Mouse (Mus musculus) forebrain, embryonic 10.5 days (tissue): ENCODE data around the gene Map7. TPM values are rescaled to one million over a fixed set of nuclear protein-coding genes. Genes with fewer than 3 reads are reported as not detected.

Experiments used
- DNase-seq: peaks from one replicate; pipeline ENCODE4 v3.0.0-alpha.2; 2017; ENCODE audit warnings: low spot score; ENCODE audit errors: extremely low spot score
- H3K27ac ChIP-seq: fragments of 300-500 bp; sonication (generic); 2 replicates; pipeline ENCODE4 v1.5.1; 2016; ENCODE audit warnings: mild to moderate bottlenecking
- H3K27me3 ChIP-seq: fragments of 300-500 bp; sonication (generic); 2 replicates; pipeline ENCODE4 v1.6.1; 2016; ENCODE audit warnings: mild to moderate bottlenecking; ENCODE audit not compliant: poor library complexity, severe bottlenecking
- H3K36me3 ChIP-seq: fragments of 300-500 bp; sonication (generic); replicated peaks from 2 replicates; pipeline ENCODE4 v1.6.1; 2016; ENCODE audit warnings: mild to moderate bottlenecking, moderate library complexity
- H3K4me1 ChIP-seq: fragments of 300-500 bp; sonication (generic); 2 replicates; pipeline ENCODE4 v1.6.1; 2016
- H3K4me3 ChIP-seq: fragments of 300-500 bp; sonication (generic); 2 replicates; pipeline ENCODE4 v1.5.1; 2016; ENCODE audit warnings: mild to moderate bottlenecking, moderate library complexity
- H3K9me3 ChIP-seq: fragments of 300-500 bp; sonication (generic); 2 replicates; pipeline ENCODE4 v1.6.1; 2016; ENCODE audit warnings: mild to moderate bottlenecking, moderate library complexity
- WGBS: fragments of 180-500 bp; shearing (Covaris S2); methylation state at CpG from one replicate; pipeline ENCODE4 v1.1.7; 2016; 5-methylcytosine and 5-hydroxymethylcytosine counted together
- polyA plus RNA-seq: library from polyadenylated mRNA; unstranded; fragments of >200 nt; fragmentation: Nextera tagmentation; extraction: Ambion mirVana; gene quantifications from 2 replicates; pipeline ENCODE4 v1.2.1, GENCODE M21; 2016

The Map7 gene
- polyA plus RNA-seq, 1 experiment from 2014 or later: 9.1 TPM

GRCm38 (mm10) chr10:20262896-20263295, 114.6 kb downstream of the Map7 start:
- Histone ChIP-seq H3K27ac (no peak overlapping the region), H3K9me3 (no peaks in the 10 kb centered on the region), H3K4me3 (no peak overlapping the region), H3K4me1 (peaks cover 4% of the 10 kb centered on the region), H3K27me3 (no peaks in the 10 kb centered on the region), H3K36me3 (0 out of 2 replicates have a peak, but pooled peaks cover 2% of the 10 kb centered on the region)
- no peak for DNase-seq
- 93% methylated on average over 6 of the region's 6 CpGs for WGBS

GRCm38 (mm10) chr10:20264479-20264878, 116.2 kb downstream of the Map7 start:
- Histone ChIP-seq H3K27me3 (no peaks in the 10 kb centered on the region), H3K27ac (no peak overlapping the region), H3K36me3 (0 out of 2 replicates have a peak, but pooled peaks cover 5% of the 10 kb centered on the region), H3K4me1 (peaks cover 9% of the 10 kb centered on the region), H3K4me3 (no peak overlapping the region), H3K9me3 (no peaks in the 10 kb centered on the region)
- DNase-seq: no peak
- 88% methylated on average over 7 of the region's 7 CpGs for WGBS

- Histone ChIP-seq H3K4me1 (peaks cover 9% of the 10 kb centered on the region; the same call in 1 of the 2 replicates), H3K4me3 (no peak overlapping the region), H3K36me3 (peaks cover 7% of the 10 kb centered on the region; the same call in 1 of the 2 replicates), H3K27me3 (no peaks in the 10 kb centered on the region), H3K9me3 (no peaks in the 10 kb centered on the region), H3K27ac (0 out of 2 replicates have a peak overlapping the region, but pooled peaks have one; percentile 44)
- 87% methylated on average over 10 of the region's 10 CpGs for WGBS
- no peak for DNase-seq
Measured at GRCm38 (mm10) chr10:20267032-20267431, 118.8 kb downstream of the Map7 start.

- Histone ChIP-seq H3K27ac (no peak overlapping the region), H3K9me3 (no peaks in the 10 kb centered on the region), H3K4me3 (no peak overlapping the region), H3K4me1 (peaks cover 17% of the 10 kb centered on the region), H3K36me3 (peaks cover 12% of the 10 kb centered on the region; the same call in 1 of the 2 replicates), H3K27me3 (no peaks in the 10 kb centered on the region; the same call in 1 of the 2 replicates)
- 80% methylated on average over 7 of the region's 7 CpGs for WGBS
- no peak for DNase-seq
Measured at GRCm38 (mm10) chr10:20268945-20269344, 120.7 kb downstream of the Map7 start.

DNA sequence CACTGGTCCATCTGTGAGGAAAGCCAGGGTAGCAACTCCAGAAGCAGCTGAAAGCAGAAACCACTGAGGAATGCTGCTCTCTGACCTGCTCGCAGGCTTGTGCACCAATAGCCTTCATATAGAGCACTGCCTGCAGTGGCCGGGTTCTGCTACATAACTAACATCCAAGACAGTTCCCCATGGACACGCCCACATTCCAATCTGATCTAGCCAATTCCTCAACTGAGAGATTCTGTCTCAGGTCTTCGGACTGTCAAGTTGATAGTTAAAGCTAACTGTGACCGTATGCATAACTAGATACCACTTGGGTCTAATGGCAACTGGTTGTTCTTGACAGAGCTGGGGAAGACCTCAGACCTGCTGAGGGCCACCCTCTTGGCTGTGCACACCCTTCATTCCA, 124.1 kb downstream of the Map7 start:
- Histone ChIP-seq H3K27ac (no peak overlapping the region), H3K4me3 (no peak overlapping the region), H3K4me1 (peaks cover 13% of the 10 kb centered on the region), H3K36me3 (peaks cover 10% of the 10 kb centered on the region; the same call in 1 of the 2 replicates), H3K27me3 (no peaks in the 10 kb centered on the region; the same call in 1 of the 2 replicates), H3K9me3 (no peaks in the 10 kb centered on the region)
- DNase-seq: no peak
- WGBS: 91% methylated on average over 5 of the region's 5 CpGs

DNA sequence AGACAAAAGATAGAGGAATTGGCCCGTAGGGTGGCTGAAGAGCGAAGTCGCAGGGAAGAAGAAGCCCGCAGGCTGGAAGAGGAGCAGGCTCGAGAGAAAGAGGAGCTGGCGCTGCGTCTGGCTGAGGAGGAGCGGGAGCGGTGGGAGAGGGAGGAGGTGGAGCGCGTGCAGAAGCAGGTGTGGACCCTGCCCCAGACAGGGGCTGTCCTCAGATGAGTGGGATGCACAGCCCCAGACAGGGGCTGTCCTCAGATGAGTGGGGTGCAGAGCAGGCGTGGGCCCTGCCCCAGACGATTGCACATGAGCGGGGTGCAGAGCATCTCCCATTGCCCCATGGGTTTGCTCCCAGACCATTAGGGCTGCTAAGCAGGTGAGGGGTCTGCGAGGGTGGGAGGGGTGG, 125.0 kb downstream of the Map7 start:
- no peak overlapping the region for H3K4me3 ChIP-seq

GRCm38 (mm10) chr10:20274022-20274421, 125.8 kb downstream of the Map7 start:
- no peaks in the 10 kb centered on the region; the same call in 1 of the 2 replicates for H3K27me3 ChIP-seq
- H3K4me1 ChIP-seq: peaks cover 7% of the 10 kb centered on the region
- H3K27ac ChIP-seq: no peak overlapping the region
- WGBS: 86% methylated on average over 9 of the region's 9 CpGs
- DNase-seq: no peak
- H3K9me3 ChIP-seq: no peaks in the 10 kb centered on the region
- H3K36me3 ChIP-seq: peaks cover 12% of the 10 kb centered on the region; the same call in 1 of the 2 replicates
- no peak overlapping the region for H3K4me3 ChIP-seq

More for the DNA sequence above, 125.0 kb downstream of the Map7 start:
- H3K27ac ChIP-seq: no peak overlapping the region
- H3K4me1 ChIP-seq: peaks cover 13% of the 10 kb centered on the region
- H3K27me3 ChIP-seq: no peaks in the 10 kb centered on the region; the same call in 1 of the 2 replicates
- WGBS: 67% methylated on average over 15 of the region's 15 CpGs
- no peaks in the 10 kb centered on the region for H3K9me3 ChIP-seq
- H3K36me3 ChIP-seq: peaks cover 12% of the 10 kb centered on the region; the same call in 1 of the 2 replicates
- no peak for DNase-seq

GRCm38 (mm10) chr10:20281456-20281855, 133.2 kb downstream of the Map7 start:
- H3K4me3 ChIP-seq: no peak overlapping the region
- H3K27ac ChIP-seq: no peak overlapping the region
- 0 out of 2 replicates have a peak, but pooled peaks cover 2% of the 10 kb centered on the region for H3K36me3 ChIP-seq
- no peak for DNase-seq
- peaks cover 23% of the 10 kb centered on the region for H3K4me1 ChIP-seq
- 77% methylated on average over 2 of the region's 2 CpGs for WGBS
- no peaks in the 10 kb centered on the region for H3K9me3 ChIP-seq
- no peaks in the 10 kb centered on the region for H3K27me3 ChIP-seq

DNA sequence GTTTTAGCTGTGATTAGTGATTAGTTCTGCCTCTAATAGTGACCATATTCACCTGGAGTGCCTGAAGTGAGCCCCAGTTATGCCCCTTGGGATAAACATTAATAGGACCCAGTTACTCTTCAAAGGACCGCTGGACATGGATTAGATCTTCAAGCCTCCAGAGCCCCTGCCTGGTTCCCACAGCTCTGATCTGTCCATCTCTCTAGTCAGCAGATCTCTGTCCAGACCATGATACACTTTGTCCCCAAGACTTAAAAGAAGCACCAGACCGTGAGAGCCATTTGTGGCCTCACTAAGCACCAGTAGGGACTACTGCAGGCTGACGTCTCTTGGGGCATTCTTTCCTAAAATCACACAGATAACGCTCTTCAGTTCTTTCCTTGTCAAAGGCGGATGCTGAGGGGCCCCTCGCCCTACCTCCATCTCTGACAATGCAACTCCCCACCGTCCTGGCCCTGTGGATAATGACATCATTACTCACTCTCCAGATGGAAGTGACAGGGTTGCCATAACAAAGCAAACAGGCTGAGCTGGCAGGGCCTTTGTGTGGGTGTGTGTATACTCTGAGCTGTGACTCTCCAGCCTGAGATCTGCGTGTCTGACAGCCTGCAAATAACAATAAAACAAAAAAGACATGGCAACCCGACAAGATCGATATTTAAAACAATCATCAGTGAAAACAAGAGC, 137.2 kb downstream of the Map7 start:
- peak; percentile 68 for DNase-seq

DNA sequence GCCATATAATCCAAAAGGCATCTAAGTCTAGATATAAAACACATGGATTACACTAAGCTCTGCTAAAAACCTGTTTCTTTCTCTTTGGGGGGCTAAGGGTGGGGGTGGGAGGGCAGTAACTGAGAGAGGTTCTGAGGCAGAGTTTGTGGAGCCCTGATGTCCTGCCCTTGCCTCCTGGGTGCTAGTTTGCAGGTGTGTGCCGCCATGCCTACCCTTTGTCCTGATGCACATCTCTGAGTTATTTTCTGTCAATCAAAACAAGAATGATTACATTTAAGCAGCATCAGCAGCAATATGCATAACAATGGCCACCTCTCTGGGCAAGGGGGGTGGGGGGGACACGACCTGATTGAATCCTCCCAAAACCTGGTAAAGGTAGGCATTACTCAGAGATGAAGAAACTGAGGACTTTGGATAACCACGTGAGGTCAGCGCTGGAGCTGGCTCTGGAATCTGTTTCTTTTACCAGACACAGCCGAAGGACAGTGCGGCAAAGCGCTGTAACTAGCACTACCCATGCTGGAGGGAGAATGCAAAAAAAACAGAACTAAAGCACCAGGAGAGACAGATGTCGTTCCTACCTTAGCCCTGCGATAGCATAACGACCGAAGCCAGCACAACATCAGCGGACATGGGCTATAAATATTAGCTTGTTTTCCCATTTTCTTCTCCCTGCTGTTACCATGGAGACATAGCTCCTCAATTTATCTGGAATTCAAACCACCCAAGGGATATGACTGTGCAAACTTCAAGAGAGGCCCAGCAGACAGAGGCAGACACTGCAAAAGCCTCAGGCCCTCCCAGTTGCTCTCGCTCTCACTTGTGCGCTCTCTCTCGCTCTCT, 137.9 kb downstream of the Map7 start:
- Histone ChIP-seq H3K4me3 (peak overlapping the region; percentile 26), H3K27me3 (no peaks in the 10 kb centered on the region), H3K4me1 (peaks cover 38% of the 10 kb centered on the region), H3K9me3 (no peaks in the 10 kb centered on the region), H3K36me3 (no peaks in the 10 kb centered on the region), H3K27ac (peak overlapping the region; percentile 86)
- WGBS: 55% methylated on average over 15 of the region's 15 CpGs
- DNase-seq: no peak

More for the DNA sequence above, 137.2 kb downstream of the Map7 start:
- no peaks in the 10 kb centered on the region for H3K9me3 ChIP-seq
- H3K27me3 ChIP-seq: no peaks in the 10 kb centered on the region
- 15% methylated on average over 10 of the region's 10 CpGs for WGBS
- peak overlapping the region; percentile 26 for H3K4me3 ChIP-seq
- no peaks in the 10 kb centered on the region for H3K36me3 ChIP-seq
- H3K27ac ChIP-seq: peak overlapping the region; percentile 86
- H3K4me1 ChIP-seq: peaks cover 35% of the 10 kb centered on the region

DNA sequence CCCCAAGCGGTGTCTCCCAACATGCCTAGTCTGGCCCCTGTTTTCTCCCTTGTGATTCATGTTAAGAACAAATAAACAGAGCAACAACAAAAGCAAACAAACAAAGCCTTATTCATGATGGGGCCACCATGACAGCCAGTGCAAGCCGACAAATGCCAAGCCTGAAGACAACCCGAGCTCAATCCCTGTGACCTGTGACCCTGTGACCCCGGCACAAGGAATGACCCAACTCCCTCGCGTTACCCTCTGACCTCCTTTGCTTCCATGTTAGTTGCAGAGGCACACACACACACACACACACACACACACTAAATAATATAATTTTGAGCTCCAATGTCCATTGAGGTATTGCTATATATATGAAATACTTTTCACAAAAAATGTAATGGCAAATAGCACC, 139.1 kb downstream of the Map7 start:
- Histone ChIP-seq H3K36me3 (no peaks in the 10 kb centered on the region), H3K27ac (0 out of 2 replicates have a peak overlapping the region, but pooled peaks have one; percentile 86), H3K4me1 (peaks cover 38% of the 10 kb centered on the region), H3K4me3 (no peak overlapping the region), H3K27me3 (no peaks in the 10 kb centered on the region), H3K9me3 (no peaks in the 10 kb centered on the region)
- no peak for DNase-seq
- WGBS: 43% methylated on average over 6 of the region's 6 CpGs

GRCm38 (mm10) chr10:20290467-20290883, 142.2 kb downstream of the Map7 start:
- H3K9me3 ChIP-seq: no peaks in the 10 kb centered on the region
- peaks cover 25% of the 10 kb centered on the region for H3K4me1 ChIP-seq
- peak; percentile 77 for DNase-seq
- H3K27me3 ChIP-seq: no peaks in the 10 kb centered on the region
- peak overlapping the region; percentile 34 for H3K4me3 ChIP-seq
- 29% methylated on average over 11 of the region's 11 CpGs for WGBS
- peak overlapping the region; percentile 54 for H3K27ac ChIP-seq
- no peaks in the 10 kb centered on the region for H3K36me3 ChIP-seq
